Mouse (Mus musculus) embryonic fibroblast, embryonic 13.5 days (primary cell): ENCODE measurements around the gene Drc3.

Experiments used
- CTCF ChIP-seq: IDR thresholded peaks from 2 replicates; pipeline ENCODE4 v1.5.1; 2011; ENCODE audit warnings: mild to moderate bottlenecking, control low read depth, low read length, moderate library complexity, borderline replicate concordance; ENCODE audit not compliant: insufficient read depth
- POLR2A ChIP-seq: IDR thresholded peaks from 2 replicates; pipeline ENCODE4 v1.6.1; 2011; ENCODE audit warnings: low read depth, mild to moderate bottlenecking, control low read depth, low read length, moderate library complexity

- TF ChIP-seq CTCF, result no peak
- TF ChIP-seq POLR2A, result peak; percentile 41; the same call in 1 of the 2 replicates
Observed at GRCm38 (mm10) chr11:60417717-60418472, 64.8 kb downstream of the Drc3 start, which contains the start of gene Atpaf2.
